Mouse (Mus musculus) heart, adult 2 months (tissue): ENCODE measurements at regions not wholly inside any gene's neighbourhood (a gene's known extent, or its start where the extent isn't known, plus 50 kb on each side); places are given as distances from the start of the nearest gene placed in this dataset.

Experiments used
- CTCF ChIP-seq: fragments of 200-600 bp; IDR thresholded peaks from 2 replicates; pipeline ENCODE4 v1.8.1; 2022; ENCODE audit warnings: antibody characterized with exemption, mild to moderate bottlenecking, moderate library complexity
- POLR2A ChIP-seq: fragments of 200-500 bp; IDR thresholded peaks from 2 replicates; pipeline ENCODE4 v1.6.1; 2011; ENCODE audit warnings: mild to moderate bottlenecking, low read depth, low read length, control low read depth; ENCODE audit not compliant: insufficient read depth

GRCm38 (mm10) chr13:99062936-99063335 lies 78.6 kb upstream of the 1700024P04Rik start:
- TF ChIP-seq POLR2A (no peak), CTCF (no peak)
